8 mouse cellular contexts compared by ENCODE assay signal in genomic region chr2:39224621-39225020, GRCm38 (mm10). TPM values are rescaled to one million over a fixed set of nuclear protein-coding genes. Genes with fewer than 3 reads are reported as not detected.
DNase-seq lines count a peak whose midpoint lies in the region; ATAC-seq and TF ChIP-seq lines count a peak whose summit lies in the region.

No protein-coding gene starts in this region.

- H3K4me3 ChIP-seq in heart, embryonic 11.5 days (ENCODE audit: low read depth, low read length): peak overlapping the region; percentile 80
- H3K4me3 ChIP-seq in E14TG2a.4 (replicated peaks; ENCODE audit: low read length): peak overlapping the region; percentile 96
- H3K4me3 ChIP-seq in hindbrain, embryonic 10.5 days: peak overlapping the region; percentile 74
- peak overlapping the region; percentile 54; the same call in 1 of the 2 replicates for H3K4me3 ChIP-seq in macrophage (ENCODE audit: inconsistent target)

- intact Hi-C loops in heart, postnatal 25 days (cut with DNase I): loop anchor here (10.0 kb wide), 1 partner anchor 870 kb away; no protein-coding TSS in a partner anchor

- H3K79me2 ChIP-seq in macrophage (ENCODE audit: inconsistent target): peaks cover 62% of the 10 kb centered on the region

- no peaks in the 10 kb centered on the region for H3K36me3 ChIP-seq in heart, embryonic 11.5 days (ENCODE audit: control insufficient read depth, insufficient read depth, low read length)
- H3K36me3 ChIP-seq in E14TG2a.4 (ENCODE audit: insufficient read depth, low read length) (no peaks in the 10 kb centered on the region), macrophage (ENCODE audit: inconsistent target) (no peaks in the 10 kb centered on the region)
- no peaks in the 10 kb centered on the region for H3K36me3 ChIP-seq in hindbrain, embryonic 10.5 days

- ATAC-seq in heart, embryonic 11.5 days (replicated peaks; ENCODE audit: insufficient number of reproducible peaks, low FRiP score, low TSS enrichment): no peak
- ATAC-seq in inflammation-experienced regulatory T-cells, adult 6 months: no peak

- no peak for TF ChIP-seq CTCF in E14TG2a.4 (conservative IDR thresholded peaks at IDR 0.05; ENCODE audit: low read length)

- H3K4me2 ChIP-seq in heart, embryonic 11.5 days: peak overlapping the region; percentile 78

- H3K9ac ChIP-seq in heart, embryonic 11.5 days (ENCODE audit: low read depth, low read length): no peak overlapping the region

- no peak for DNase-seq in heart, postnatal 25 days (ENCODE audit: low spot score)
- DNase-seq in hindbrain, embryonic 10.5 days (ENCODE audit: low spot score): no peak
- DNase-seq in spleen, postnatal 10 days (ENCODE audit: low spot score in 2 of 2): no peak
- no peak for DNase-seq in adrenal gland, postnatal 25 days

- no peaks in the 10 kb centered on the region for H3K9me3 ChIP-seq in heart, embryonic 11.5 days (replicated peaks; ENCODE audit: control insufficient read depth, low read length)
- no peaks in the 10 kb centered on the region for H3K9me3 ChIP-seq in E14TG2a.4 (ENCODE audit: low read length)
- H3K9me3 ChIP-seq in hindbrain, embryonic 10.5 days: no peaks in the 10 kb centered on the region

- H3K27ac ChIP-seq in heart, embryonic 11.5 days (ENCODE audit: low read depth, low read length): no peak overlapping the region
- no peak overlapping the region for H3K27ac ChIP-seq in hindbrain, embryonic 10.5 days
- no peak overlapping the region for H3K27ac ChIP-seq in macrophage

- no peaks in the 10 kb centered on the region for H3K27me3 ChIP-seq in heart, embryonic 11.5 days (ENCODE audit: control insufficient read depth, insufficient read depth, low read length)
- no peaks in the 10 kb centered on the region for H3K27me3 ChIP-seq in E14TG2a.4 (ENCODE audit: insufficient read depth, low read length)
- H3K27me3 ChIP-seq in hindbrain, embryonic 10.5 days (ENCODE audit: insufficient read depth, poor library complexity, severe bottlenecking): no peaks in the 10 kb centered on the region

- no peaks in the 10 kb centered on the region for H3K4me1 ChIP-seq in heart, embryonic 11.5 days (ENCODE audit: control insufficient read depth, insufficient read depth, low read length)
- H3K4me1 ChIP-seq in E14TG2a.4 (replicated peaks; ENCODE audit: low read depth, low read length): peaks cover 60% of the 10 kb centered on the region
- peaks cover 17% of the 10 kb centered on the region for H3K4me1 ChIP-seq in hindbrain, embryonic 10.5 days (replicated peaks)

RNA-seq across cellular contexts. Expression of gene Ppp6c, which starts 1.6 kb away (rescaled TPM):
- 49.4 and 54.2 TPM in 2 replicates for polyA plus RNA-seq in heart, embryonic 11.5 days (2014; fragmentation: Nextera tagmentation; extraction: Ambion mirVana)
- 10 to 100 TPM; 55.8 to 62.0 TPM for total RNA-seq in heart, postnatal 25 days (2021)
- 80.0 and 85.8 TPM in 2 replicates for polyA plus RNA-seq in hindbrain, embryonic 10.5 days (2016; fragmentation: Nextera tagmentation; extraction: Ambion mirVana)
- total RNA-seq in macrophage (2018; cell fraction: chromatin; rRNA removed): 10 to 100 TPM; 12.5 to 27.5 (median 16.9) TPM
- 10 to 100 TPM; 45.3 to 60.4 (median 54.3) TPM for total RNA-seq in macrophage (2018; cell fraction: cytosol; rRNA removed)
- 10 to 100 TPM; 15.6 to 48.7 (median 28.2) TPM for total RNA-seq in macrophage (2018; cell fraction: nucleus; rRNA removed)
- polyA plus RNA-seq in macrophage (2018): 43.7 to 52.2 TPM (median 50.0 TPM) in 3 replicates
- total RNA-seq in adrenal gland, postnatal 25 days (2021): 80.2 and 89.7 TPM in 2 replicates
- polyA plus RNA-seq in inflammation-experienced regulatory T-cells, adult 6 months (2017; shearing (Covaris generic)): 100 to 1,000 TPM; 113 to 155 (median 122) TPM

RNA-seq across cellular contexts. Expression of gene Scai, which starts 34.1 kb away (rescaled TPM):
- polyA plus RNA-seq in heart, embryonic 11.5 days (2014; fragmentation: Nextera tagmentation; extraction: Ambion mirVana): 5.0 and 6.5 TPM in 2 replicates
- 1 to 10 TPM; 4.7 to 6.6 TPM for total RNA-seq in heart, postnatal 25 days (2021)
- 8.9 and 11.0 TPM in 2 replicates for polyA plus RNA-seq in hindbrain, embryonic 10.5 days (2016; fragmentation: Nextera tagmentation; extraction: Ambion mirVana)
- 10 to 100 TPM; 13.6 to 85.2 (median 40.6) TPM for total RNA-seq in macrophage (2018; cell fraction: chromatin; rRNA removed)
- 1 to 10 TPM in 25 of 26 experiments, under 1 TPM in 1; 0.99 to 5.3 (median 2.2) TPM for total RNA-seq in macrophage (2018; cell fraction: cytosol; rRNA removed)
- 10 to 100 TPM in 19 of 26 experiments, 1 to 10 TPM in 7; 4.1 to 52.4 (median 17.5) TPM for total RNA-seq in macrophage (2018; cell fraction: nucleus; rRNA removed)
- polyA plus RNA-seq in macrophage (2018): 1.6 to 2.6 TPM (median 2.2 TPM) in 3 replicates
- 9.7 and 12.9 TPM in 2 replicates for total RNA-seq in adrenal gland, postnatal 25 days (2021)
- 10 to 100 TPM in 2 of 3 experiments, 1 to 10 TPM in 1; 9.7 to 21.0 (median 14.3) TPM for polyA plus RNA-seq in inflammation-experienced regulatory T-cells, adult 6 months (2017; shearing (Covaris generic))
